Mouse (Mus musculus): ENCODE measurements around the gene Gm20662.
A peak's percentile ranks its signal among the peaks of the same experiment; 100 is the strongest.

Gene Gm20662

GRCm38 (mm10) chr9:107975399-107976386, 20.5 kb upstream of the Gm20662 start, which contains the start of gene Uba7:
Gene Uba7, plus strand, starts transcription at chr9:107975505.
- peak; percentile 76 for DNase-seq (ENCODE audit: low read depth, low spot score)

DNA sequence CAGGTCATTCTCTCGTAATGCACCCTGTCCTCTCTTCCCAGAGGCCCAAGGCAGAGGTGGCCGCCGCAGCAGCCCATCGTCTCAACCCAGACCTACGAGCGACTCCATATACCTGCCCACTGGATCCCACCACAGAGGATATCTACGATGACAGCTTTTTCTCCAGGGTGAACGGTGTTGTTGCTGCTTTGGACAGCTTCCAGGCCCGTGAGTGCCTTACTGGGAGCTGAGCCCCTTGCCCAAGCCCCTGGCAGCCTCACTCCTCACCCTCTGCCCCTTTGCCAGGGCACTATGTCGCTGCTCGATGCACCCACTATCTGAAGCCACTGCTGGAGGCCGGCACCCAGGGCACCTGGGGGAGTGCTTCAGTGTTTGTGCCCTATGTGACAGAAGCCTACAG, 17.3 kb upstream of the Gm20662 start:
- DNase-seq (ENCODE audit: low read depth, low spot score), result no peak

DNA sequence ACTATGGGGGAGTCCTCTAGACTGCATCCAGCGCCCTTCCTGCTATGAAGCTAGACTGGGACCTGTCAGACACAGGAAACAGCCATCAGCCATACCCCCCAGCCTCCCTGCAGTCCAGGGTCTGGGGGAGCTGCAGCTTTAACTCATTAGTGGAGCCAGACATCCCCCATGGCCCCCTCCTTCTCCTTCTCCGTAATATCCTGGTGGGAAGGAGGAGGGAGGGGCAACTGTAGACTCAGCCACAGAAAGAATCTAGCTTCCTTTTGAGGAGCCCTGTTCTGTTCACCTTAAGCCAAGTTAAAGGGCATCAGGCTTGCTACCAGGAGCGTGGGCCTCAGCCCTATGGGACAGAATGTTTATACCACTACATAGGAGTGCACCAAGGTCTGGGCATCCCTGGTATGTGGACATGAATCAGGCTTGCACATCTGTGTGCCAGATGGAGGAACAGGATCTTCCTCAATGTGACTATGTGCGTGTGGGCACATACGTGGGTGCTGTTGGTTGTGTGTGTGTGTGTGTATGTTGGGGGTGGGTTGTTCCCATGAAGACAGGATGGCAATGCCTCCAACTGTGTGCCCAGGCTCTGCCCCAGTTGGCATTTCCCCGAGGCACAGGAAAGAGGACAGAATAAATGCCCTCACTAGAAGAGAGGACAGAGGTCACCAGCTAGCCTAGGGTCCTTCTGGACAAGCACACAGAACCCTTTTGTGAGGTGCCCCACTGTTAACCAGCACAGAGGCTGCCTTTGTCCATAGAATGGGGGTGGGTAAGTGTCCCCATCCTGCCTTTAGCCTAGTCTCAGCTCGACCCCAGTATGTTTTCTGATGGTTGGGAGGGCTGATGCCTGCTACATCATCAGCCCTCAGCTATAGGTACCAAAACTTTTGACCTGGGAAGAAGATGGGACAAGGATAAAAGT, 14.2 kb upstream of the Gm20662 start:
- DNase-seq (ENCODE audit: low read depth, low spot score), result no peak

DNA sequence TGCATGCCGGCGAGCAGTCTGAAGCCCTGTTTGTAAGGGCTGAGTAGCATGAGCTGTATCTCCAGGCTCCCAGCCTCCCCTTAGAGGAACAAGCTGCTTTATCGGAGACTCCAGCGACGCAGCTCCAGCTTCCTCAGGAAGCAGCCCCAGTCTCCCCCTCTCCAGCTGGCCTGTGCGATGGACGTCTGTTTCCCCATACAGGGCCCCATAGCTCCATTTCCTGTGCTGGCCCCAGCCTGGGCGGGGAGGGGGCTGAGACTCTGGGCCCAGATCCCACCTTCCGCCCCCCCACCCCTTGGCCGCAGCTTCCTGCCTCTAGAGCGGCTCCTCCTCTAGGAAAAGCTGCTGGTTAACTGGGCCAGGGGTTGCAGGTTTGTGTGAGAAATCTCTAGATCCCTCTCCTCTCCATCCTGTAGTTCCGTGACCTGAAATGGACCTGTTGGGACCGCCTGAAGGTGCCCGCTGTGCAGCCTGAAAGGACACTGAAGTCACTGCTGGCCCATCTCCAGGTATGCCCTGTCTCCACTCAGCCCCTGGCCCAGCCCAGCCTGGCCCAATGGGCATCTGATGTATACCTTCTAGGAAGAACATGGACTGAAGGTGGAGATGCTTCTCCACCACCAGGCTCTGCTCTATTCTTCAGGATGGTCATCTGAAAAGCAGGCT, 13.3 kb upstream of the Gm20662 start, which contains the start of gene Gm20661:
Gene Gm20661 (plus strand): TSS at position 378 of the 666 bp plus-strand sequence.
- DNase-seq (ENCODE audit: low read depth, low spot score), result peak; percentile 47

GRCm38 (mm10) chr9:107983421-107983890, 12.7 kb upstream of the Gm20662 start:
- peak; percentile 14 for DNase-seq (ENCODE audit: low read depth, low spot score)

DNA sequence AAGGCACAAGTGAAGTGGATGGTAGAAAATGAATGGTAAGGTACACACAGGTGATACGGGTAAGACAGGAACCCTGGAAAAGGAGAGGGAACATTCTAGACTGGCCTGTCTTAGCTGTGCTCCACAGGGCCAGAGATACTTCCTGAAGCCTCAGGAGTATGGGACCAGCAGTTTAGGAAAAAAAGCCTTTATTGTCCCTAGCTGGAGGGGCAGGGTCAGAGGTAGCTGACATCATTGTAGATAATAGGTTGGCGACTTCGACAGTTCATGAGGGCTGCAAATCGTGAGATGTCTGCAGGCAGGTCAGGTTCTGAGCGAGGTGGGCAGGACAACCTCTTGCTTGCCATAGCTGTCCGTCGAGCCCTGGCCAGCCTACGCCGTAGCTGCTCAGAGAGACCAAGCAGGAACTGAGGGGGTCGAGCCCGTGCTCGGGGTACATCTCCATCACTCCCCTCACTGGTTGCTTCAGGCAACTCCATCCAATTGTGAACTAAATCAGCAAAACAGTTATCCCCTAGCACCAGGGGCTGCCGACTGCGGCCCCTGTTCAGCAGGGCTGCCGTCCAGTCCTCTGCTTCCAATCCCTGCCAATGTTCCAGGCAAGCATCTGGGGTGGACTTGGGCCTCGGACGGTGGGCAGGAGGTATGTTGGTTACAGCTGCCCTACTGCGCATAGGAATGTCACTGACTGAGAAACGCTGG, 11.9 kb upstream of the Gm20662 start:
- no peak for DNase-seq (ENCODE audit: low read depth, low spot score)

DNA sequence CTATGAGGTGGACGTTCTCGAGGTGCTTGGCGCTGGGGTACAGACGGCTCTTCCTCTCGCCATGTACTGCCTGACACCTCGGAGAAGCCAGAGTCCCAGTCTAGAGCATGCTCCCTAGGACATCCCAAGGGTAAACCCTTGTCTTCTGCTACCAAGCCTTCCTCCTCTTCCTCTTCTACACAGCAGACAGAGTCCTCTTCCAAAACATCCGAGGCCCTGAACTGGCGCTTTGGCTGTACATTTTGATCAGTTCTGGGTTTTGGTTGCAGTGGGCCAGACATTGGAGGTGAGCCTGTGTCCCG, 11.4 kb upstream of the Gm20662 start:
- DNase-seq (ENCODE audit: low read depth, low spot score), result no peak

DNA sequence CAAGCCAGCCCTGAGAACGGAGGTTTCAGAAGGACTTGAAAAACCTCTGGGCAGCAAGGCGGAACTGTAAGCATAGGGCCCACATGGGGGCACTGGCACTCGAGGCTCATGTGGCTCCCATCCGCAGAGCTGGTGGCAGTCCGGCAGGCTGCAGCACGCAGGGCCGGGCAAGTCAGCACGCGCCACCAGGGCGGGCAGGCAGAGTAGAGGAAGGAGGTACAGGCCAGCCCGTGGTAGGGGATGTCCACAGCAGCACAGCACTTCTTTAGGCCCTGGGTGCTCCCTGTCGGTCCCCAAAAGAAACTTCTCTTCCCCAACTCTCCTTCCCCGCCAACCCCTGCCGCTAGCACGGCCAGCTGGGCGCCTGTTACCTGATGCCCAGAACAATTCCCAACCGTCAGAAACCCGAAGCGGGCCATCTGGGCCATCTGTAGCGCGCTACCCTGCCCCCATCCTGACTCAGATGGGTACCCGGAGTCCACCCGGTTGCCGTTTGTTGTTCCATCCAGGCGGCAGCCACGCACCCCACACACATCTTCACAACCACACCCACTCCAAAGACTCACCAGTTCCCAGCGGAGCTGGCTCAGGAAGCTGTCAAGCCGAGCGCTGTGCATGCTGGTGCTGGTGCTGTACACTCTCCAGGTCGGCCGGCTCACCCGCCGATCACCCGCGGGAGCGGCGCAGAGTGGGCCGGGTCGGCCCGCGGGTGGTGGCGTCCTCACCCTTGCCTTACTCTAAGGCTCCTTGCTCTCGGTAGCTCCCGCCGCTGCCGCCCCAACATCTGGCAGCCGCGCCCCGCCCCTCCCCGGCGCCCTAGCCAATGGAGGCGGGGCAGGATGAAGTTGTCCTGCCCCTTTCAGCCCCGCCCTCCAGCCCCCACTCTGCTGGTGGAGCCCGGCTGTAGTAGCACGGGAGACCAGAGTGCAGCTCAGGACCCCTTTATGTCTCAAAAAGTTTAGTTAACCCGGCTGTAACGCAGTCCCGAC, 10.7 kb upstream of the Gm20662 start, which contains the start of gene Inka1:
Gene Inka1 (minus strand): TSS at position 749 of the 989 bp plus-strand sequence.
- DNase-seq (ENCODE audit: low read depth, low spot score), result peak; percentile 93

DNA sequence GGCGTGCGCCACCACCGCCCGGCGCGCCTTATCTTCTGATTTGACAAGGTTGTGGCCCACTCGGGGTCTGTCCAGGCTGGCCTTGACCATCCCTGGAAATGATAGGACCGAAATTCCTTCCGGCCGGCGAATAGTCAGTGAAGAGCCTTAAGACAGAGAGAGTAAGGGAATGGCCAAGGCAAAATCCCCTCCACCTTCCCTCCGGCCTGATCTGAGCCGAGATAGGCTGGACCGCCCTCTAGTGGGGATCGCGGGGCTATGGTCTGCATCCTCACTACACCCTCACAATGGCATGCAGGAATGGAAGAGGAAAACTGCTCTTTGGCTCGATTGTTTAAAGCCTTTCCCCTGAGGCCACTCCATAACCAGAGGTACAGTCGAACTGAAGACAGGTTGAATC, 9.8 kb upstream of the Gm20662 start:
- DNase-seq (ENCODE audit: low read depth, low spot score), result peak; percentile 83

GRCm38 (mm10) chr9:107987950-107988349, 8.2 kb upstream of the Gm20662 start:
- DNase-seq (ENCODE audit: low read depth, low spot score), result no peak

DNA sequence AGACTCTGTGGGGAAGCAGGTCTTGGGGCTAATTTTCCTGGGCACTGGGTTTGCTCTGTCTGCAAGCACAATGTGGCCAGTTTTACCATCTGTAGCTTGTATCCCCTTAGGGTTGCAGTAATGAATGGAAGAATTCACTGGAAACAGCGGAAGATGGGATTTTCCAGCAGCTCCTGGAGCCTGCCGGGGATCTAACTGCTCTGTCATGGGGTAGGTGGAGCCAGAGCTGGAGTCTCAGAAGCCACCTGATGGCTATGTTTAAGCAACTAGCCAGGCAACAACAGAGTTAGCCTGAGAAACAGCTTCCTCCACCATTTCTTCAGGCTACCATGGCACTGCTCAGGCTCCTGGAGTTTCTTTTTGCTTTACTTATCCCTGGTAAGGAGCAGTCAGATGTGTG, 4.0 kb upstream of the Gm20662 start, which contains the start of gene Cdhr4:
Gene Cdhr4 (plus strand): TSS at position 301 of the 400 bp plus-strand sequence.
- DNase-seq (ENCODE audit: low read depth, low spot score), result no peak

GRCm38 (mm10) chr9:107993013-107993412, 3.1 kb upstream of the Gm20662 start:
- DNase-seq (ENCODE audit: low read depth, low spot score), result no peak

DNA sequence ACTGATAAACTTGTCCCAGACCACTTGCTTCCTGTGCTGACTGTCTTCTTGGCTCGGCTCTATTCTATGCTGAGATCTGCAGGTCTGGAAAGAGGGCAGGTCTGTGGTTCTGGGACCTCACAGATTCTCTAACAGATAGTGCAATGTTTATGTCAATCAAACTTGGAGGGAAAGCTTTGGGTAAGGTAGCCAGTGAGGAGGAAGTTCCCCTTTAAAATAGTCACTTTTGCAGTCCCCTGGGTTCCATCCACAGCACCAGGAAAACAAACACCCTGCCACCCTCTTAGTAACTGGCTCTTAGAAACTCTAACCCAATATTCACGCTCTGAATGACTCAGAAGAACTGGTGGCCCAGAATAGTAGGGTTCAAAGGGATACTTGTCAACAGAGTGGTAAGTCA, 1.7 kb upstream of the Gm20662 start:
- no peak for DNase-seq (ENCODE audit: low read depth, low spot score)

GRCm38 (mm10) chr9:107995513-107995912, 636 bp upstream of the Gm20662 start:
- DNase-seq (ENCODE audit: low read depth, low spot score), result no peak

DNA sequence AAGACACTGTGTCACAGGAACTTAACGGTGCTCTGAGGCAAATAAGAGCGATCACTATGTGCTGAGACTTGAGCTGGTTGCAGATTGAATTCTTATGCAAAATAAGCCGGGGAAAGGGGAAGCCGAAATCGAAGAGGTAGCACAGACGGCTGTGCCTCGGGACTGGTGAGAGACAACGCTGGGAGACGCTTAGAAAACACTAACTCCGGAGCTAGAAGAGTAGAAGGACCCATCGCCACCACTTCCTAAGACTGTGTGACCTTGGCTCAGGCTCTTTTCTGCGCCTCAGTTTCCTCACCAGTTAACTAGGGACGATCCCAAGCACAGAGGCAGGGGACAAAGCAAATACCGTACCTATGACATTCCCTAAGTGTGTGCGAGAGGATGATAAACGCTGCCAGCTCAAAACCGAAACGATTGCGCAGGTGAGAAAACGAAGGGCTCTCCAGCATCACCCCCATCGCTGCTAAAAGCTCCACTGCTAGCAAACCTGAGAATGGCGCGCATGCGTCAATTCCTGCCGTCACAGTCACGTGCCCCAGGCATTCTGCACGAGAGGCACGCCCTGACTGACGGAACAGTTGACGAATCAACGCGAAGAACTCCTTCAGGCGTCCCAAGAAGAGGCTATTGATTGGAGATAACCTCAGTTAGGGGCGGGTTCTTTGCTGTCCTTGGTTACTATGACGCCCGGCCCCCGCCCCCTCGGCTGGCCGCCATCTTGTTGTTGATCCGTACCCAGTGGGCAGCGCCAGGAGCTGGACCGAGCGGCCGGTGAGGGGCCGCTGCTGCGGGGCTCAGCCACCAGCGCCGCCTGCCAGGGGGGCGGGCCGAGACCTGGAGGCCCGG, 6.0 kb downstream of the Gm20662 start, which contains the start of gene Ip6k1:
Gene Ip6k1 (plus strand): TSS at position 580 of the 849 bp plus-strand sequence.
- peak; percentile 100 for DNase-seq (ENCODE audit: low read depth, low spot score)

- peak; percentile 53 for DNase-seq (ENCODE audit: low read depth, low spot score)
Measured at GRCm38 (mm10) chr9:108002778-108003530, 6.8 kb downstream of the Gm20662 start.

GRCm38 (mm10) chr9:108003531-108003890, 7.4 kb downstream of the Gm20662 start:
- peak; percentile 61 for DNase-seq (ENCODE audit: low read depth, low spot score)

- no peak for DNase-seq (ENCODE audit: low read depth, low spot score)
Measured at GRCm38 (mm10) chr9:108008041-108008440, 11.9 kb downstream of the Gm20662 start.
